8 mouse cellular contexts compared by ENCODE assay signal in genomic region chr12:110851414-110851813, GRCm38 (mm10). TPM values are rescaled to one million over a fixed set of nuclear protein-coding genes. Genes with fewer than 3 reads are reported as not detected.
DNase-seq lines count a peak whose midpoint lies in the region; ATAC-seq and TF ChIP-seq lines count a peak whose summit lies in the region.

No protein-coding gene starts in this region.

- H3K36me3 ChIP-seq in heart, postnatal 0 days (replicated peaks; ENCODE audit: control insufficient read depth, insufficient read depth, low read length) = peaks cover 7% of the 10 kb centered on the region; the same call in 1 of the 2 replicates
- H3K36me3 ChIP-seq in G1E (replicated peaks) = peaks cover 21% of the 10 kb centered on the region
- H3K36me3 ChIP-seq in hindbrain, embryonic 12.5 days = peaks cover 12% of the 10 kb centered on the region

- TF ChIP-seq CTCF in heart, postnatal 0 days (IDR thresholded peaks at IDR 0.05; ENCODE audit: low read depth) = no peak
- TF ChIP-seq CTCF in G1E (IDR thresholded peaks at IDR 0.05; ENCODE audit: low read depth, low read length) = no peak

- no peak overlapping the region for H3K9ac ChIP-seq in heart, postnatal 0 days (replicated peaks; ENCODE audit: low read depth, low read length)
- no peak overlapping the region for H3K9ac ChIP-seq in hindbrain, embryonic 12.5 days

- WGBS in heart, postnatal 0 days = 22% methylated on average over 12 of the region's 12 CpGs
- 80% methylated on average over 12 of the region's 12 CpGs for WGBS in hindbrain, embryonic 12.5 days

- peak overlapping the region; percentile 84; the same call in 1 of the 2 replicates for H3K4me3 ChIP-seq in heart, postnatal 0 days (ENCODE audit: low read depth, low read length)
- peak overlapping the region; percentile 77 for H3K4me3 ChIP-seq in G1E (ENCODE audit: low read depth, low read length)
- H3K4me3 ChIP-seq in hindbrain, embryonic 12.5 days = peak overlapping the region; percentile 96; the same call in 1 of the 2 replicates

- peaks cover 9% of the 10 kb centered on the region; the same call in 1 of the 2 replicates for H3K4me1 ChIP-seq in heart, postnatal 0 days (ENCODE audit: control insufficient read depth, insufficient read depth)
- peaks cover 54% of the 10 kb centered on the region for H3K4me1 ChIP-seq in G1E (ENCODE audit: insufficient read depth, low read depth, low read length)
- peaks cover 16% of the 10 kb centered on the region for H3K4me1 ChIP-seq in hindbrain, embryonic 12.5 days

- no peak overlapping the region for H3K27ac ChIP-seq in heart, postnatal 0 days (ENCODE audit: low read depth)
- H3K27ac ChIP-seq in hindbrain, embryonic 12.5 days = no peak overlapping the region

- intact Hi-C loops in heart, postnatal 36 days (cut with DNase I) = no loop called here

- no peak for DNase-seq in heart, postnatal 0 days (ENCODE audit: low spot score)
- no peak for DNase-seq in heart, postnatal 36 days
- DNase-seq in G1E (ENCODE audit: low spot score) = peak; percentile 61
- no peak for DNase-seq in right cerebral cortex, postnatal 36 days (ENCODE audit: low spot score in 2 of 2)
- no peak for DNase-seq in frontal cortex, postnatal 25 days (ENCODE audit: low spot score in 2 of 2)
- no peak for DNase-seq in Muller cell, postnatal 12 days (ENCODE audit: inconsistent ontology term)

- no peaks in the 10 kb centered on the region for H3K27me3 ChIP-seq in heart, postnatal 0 days (ENCODE audit: control insufficient read depth, insufficient read depth, low read length)
- H3K27me3 ChIP-seq in G1E (ENCODE audit: insufficient read depth, low read length) = peaks cover 23% of the 10 kb centered on the region
- H3K27me3 ChIP-seq in hindbrain, embryonic 12.5 days = peaks cover 10% of the 10 kb centered on the region

- no peaks in the 10 kb centered on the region for H3K9me3 ChIP-seq in heart, postnatal 0 days (replicated peaks; ENCODE audit: control insufficient read depth, low read length)
- no peaks in the 10 kb centered on the region for H3K9me3 ChIP-seq in G1E (replicated peaks)
- H3K9me3 ChIP-seq in hindbrain, embryonic 12.5 days (replicated peaks) = no peaks in the 10 kb centered on the region

- ATAC-seq in heart, postnatal 0 days (ENCODE audit: insufficient read depth, low read depth) = no peak
- peak; percentile 51 for ATAC-seq in G1E (ENCODE audit: extremely low read depth, insufficient number of reproducible peaks, low FRiP score, poor library complexity, severe bottlenecking)
- no peak for ATAC-seq in hindbrain, embryonic 12.5 days (ENCODE audit: low FRiP score)
- peak; percentile 80 for ATAC-seq in megakaryocyte-erythroid progenitor cell, adult 5-6 weeks (replicated peaks; ENCODE audit: low FRiP score, low TSS enrichment, poor library complexity, severe bottlenecking)

- TF ChIP-seq EP300 in heart, postnatal 0 days (IDR thresholded peaks at IDR 0.05; ENCODE audit: low read depth) = no peak

- peak overlapping the region; percentile 80 for H3K4me2 ChIP-seq in heart, postnatal 0 days (ENCODE audit: low read depth, low read length)
- peak overlapping the region; percentile 71 for H3K4me2 ChIP-seq in hindbrain, embryonic 12.5 days (replicated peaks)

RNA-seq across cellular contexts. Expression of gene Zfp839, which starts 1.4 kb away (rescaled TPM):
- 4.1 and 6.3 TPM in 2 replicates for total RNA-seq in heart, postnatal 0 days (2014; rRNA removed; ENCODE audit: low replicate concordance)
- polyA plus RNA-seq in heart, postnatal 0 days (2015; fragmentation: Nextera tagmentation; extraction: Ambion mirVana) = 2.6 and 3.2 TPM in 2 replicates
- total RNA-seq in heart, postnatal 36 days (2021) = 10 to 100 TPM; 11.1 to 11.7 TPM
- total RNA-seq in G1E (2014; fragmentation: Nextera tagmentation) (4.7 and 8.1 TPM in 2 replicates), G1E (2017) (7.9 and 16.0 TPM in 2 replicates)
- polyA plus RNA-seq in G1E (2012) = 7.0 and 8.0 TPM in 2 replicates
- 6.3 and 6.9 TPM in 2 replicates for polyA plus RNA-seq in hindbrain, embryonic 12.5 days (2016; fragmentation: Nextera tagmentation; extraction: Ambion mirVana)
- total RNA-seq in megakaryocyte-erythroid progenitor cell, adult 5-6 weeks (2014; fragmentation: Nextera tagmentation) = 5.9 and 6.6 TPM in 2 replicates
- total RNA-seq in megakaryocyte-erythroid progenitor cell, adult 5-6 weeks (2017) = 3.8 and 5.4 TPM in 2 replicates

RNA-seq across cellular contexts. Expression of gene Mok, which starts 10.7 kb away (rescaled TPM):
- 3.1 and 7.4 TPM in 2 replicates for total RNA-seq in heart, postnatal 0 days (2014; rRNA removed; ENCODE audit: low replicate concordance)
- polyA plus RNA-seq in heart, postnatal 0 days (2015; fragmentation: Nextera tagmentation; extraction: Ambion mirVana) = 2.2 and 2.3 TPM in 2 replicates
- total RNA-seq in heart, postnatal 36 days (2021) = 1 to 10 TPM in 1 of 2 experiments, under 1 TPM in 1; 0.75 to 1.1 TPM
- total RNA-seq in G1E (2014; fragmentation: Nextera tagmentation) (0.49 and 3.3 TPM in 2 replicates), G1E (2017) (0.76 and 0.93 TPM in 2 replicates)
- polyA plus RNA-seq in G1E (2012) = 0.41 and 0.62 TPM in 2 replicates
- polyA plus RNA-seq in hindbrain, embryonic 12.5 days (2016; fragmentation: Nextera tagmentation; extraction: Ambion mirVana) = 12.6 and 13.5 TPM in 2 replicates
- total RNA-seq in megakaryocyte-erythroid progenitor cell, adult 5-6 weeks (2014; fragmentation: Nextera tagmentation) = 0.42 and 0.67 TPM in 2 replicates
- 0.05 TPM in 1 of 2 replicates, not detected in the other for total RNA-seq in megakaryocyte-erythroid progenitor cell, adult 5-6 weeks (2017)

RNA-seq across cellular contexts. Expression of gene Cinp, which starts 37.5 kb away (rescaled TPM):
- total RNA-seq in heart, postnatal 0 days (2014; rRNA removed; ENCODE audit: low replicate concordance) = 59.1 and 91.0 TPM in 2 replicates
- polyA plus RNA-seq in heart, postnatal 0 days (2015; fragmentation: Nextera tagmentation; extraction: Ambion mirVana) = 44.0 and 47.8 TPM in 2 replicates
- 10 to 100 TPM; 34.2 to 34.8 TPM for total RNA-seq in heart, postnatal 36 days (2021)
- total RNA-seq in G1E (2014; fragmentation: Nextera tagmentation) (78.8 and 82.8 TPM in 2 replicates), G1E (2017) (127 and 134 TPM in 2 replicates)
- polyA plus RNA-seq in G1E (2012) = 14.0 and 23.4 TPM in 2 replicates
- 60.9 and 61.5 TPM in 2 replicates for polyA plus RNA-seq in hindbrain, embryonic 12.5 days (2016; fragmentation: Nextera tagmentation; extraction: Ambion mirVana)
- total RNA-seq in megakaryocyte-erythroid progenitor cell, adult 5-6 weeks (2014; fragmentation: Nextera tagmentation) = 71.9 and 72.2 TPM in 2 replicates
- total RNA-seq in megakaryocyte-erythroid progenitor cell, adult 5-6 weeks (2017) = 138 and 161 TPM in 2 replicates

RNA-seq across cellular contexts. Expression of gene Tecpr2, which starts 37.6 kb away (rescaled TPM):
- total RNA-seq in heart, postnatal 0 days (2014; rRNA removed; ENCODE audit: low replicate concordance) = 4.1 and 4.7 TPM in 2 replicates
- 1.3 and 1.4 TPM in 2 replicates for polyA plus RNA-seq in heart, postnatal 0 days (2015; fragmentation: Nextera tagmentation; extraction: Ambion mirVana)
- total RNA-seq in heart, postnatal 36 days (2021) = 1 to 10 TPM; 5.1 to 5.6 TPM
- total RNA-seq in G1E (2014; fragmentation: Nextera tagmentation) (9.2 and 13.9 TPM in 2 replicates), G1E (2017) (7.7 and 8.7 TPM in 2 replicates)
- 4.5 and 5.6 TPM in 2 replicates for polyA plus RNA-seq in G1E (2012)
- 8.4 and 8.8 TPM in 2 replicates for polyA plus RNA-seq in hindbrain, embryonic 12.5 days (2016; fragmentation: Nextera tagmentation; extraction: Ambion mirVana)
- 4.5 and 5.7 TPM in 2 replicates for total RNA-seq in megakaryocyte-erythroid progenitor cell, adult 5-6 weeks (2014; fragmentation: Nextera tagmentation)
- 3.7 and 5.5 TPM in 2 replicates for total RNA-seq in megakaryocyte-erythroid progenitor cell, adult 5-6 weeks (2017)

Comparison
In these comparisons a context has a peak if more than half of its experiments do, and no peak if none do; other contexts are left out.
1. ATAC-seq: peak in G1E (single experiment) and megakaryocyte-erythroid progenitor cell, adult 5-6 weeks (single experiment); none in heart, postnatal 0 days (single experiment) and hindbrain, embryonic 12.5 days (single experiment).
2. Peak in every context shown above with its lines, with median percentiles within 50 percentile points of each other: H3K4me3 ChIP-seq.